Mouse (Mus musculus) CH12.LX (cell line): ENCODE results near the gene Myoc.

Experiments
- CTCF ChIP-seq, 2 experiments: IDR thresholded peaks in 1 of 2; conservative IDR thresholded peaks in 1 of 2; 2 replicates each; pipeline ENCODE4 v1.5.1; 2011 to 2012; ENCODE audit warnings: low read depth in 2 of 2, low read length in 2 of 2, improper control_type of control experiment in 1 of 2, inconsistent platforms in 1 of 2, mild to moderate bottlenecking in 1 of 2, moderate library complexity in 1 of 2
- JUN ChIP-seq: IDR thresholded peaks from 2 replicates; pipeline ENCODE4 v1.6.1; 2011; ENCODE audit warnings: low read depth, mild to moderate bottlenecking, low read length, improper control_type of control experiment, moderate library complexity; ENCODE audit not compliant: insufficient read depth
- KAT2A ChIP-seq: IDR thresholded peaks from 2 replicates; pipeline ENCODE4 v1.6.1; 2012; ENCODE audit warnings: low read length, improper control_type of control experiment, inconsistent platforms; ENCODE audit not compliant: insufficient replicate concordance
- MYC ChIP-seq: IDR thresholded peaks from 2 replicates; pipeline ENCODE4 v1.6.1; 2011; ENCODE audit warnings: low read depth, mild to moderate bottlenecking, improper control_type of control experiment, low read length
- POLR2A ChIP-seq: IDR thresholded peaks from 2 replicates; pipeline ENCODE4 v1.6.1; 2011; ENCODE audit warnings: low read depth, mild to moderate bottlenecking, improper control_type of control experiment, low read length
- SIN3A ChIP-seq: IDR thresholded peaks from 2 replicates; pipeline ENCODE4 v1.6.1; 2012; ENCODE audit warnings: low read length, improper control_type of control experiment, inconsistent platforms
- ZC3H11A ChIP-seq: IDR thresholded peaks from 2 replicates; pipeline ENCODE4 v1.6.1; 2012; ENCODE audit warnings: low read depth, mild to moderate bottlenecking, inconsistent platforms, low read length, improper control_type of control experiment

DNA sequence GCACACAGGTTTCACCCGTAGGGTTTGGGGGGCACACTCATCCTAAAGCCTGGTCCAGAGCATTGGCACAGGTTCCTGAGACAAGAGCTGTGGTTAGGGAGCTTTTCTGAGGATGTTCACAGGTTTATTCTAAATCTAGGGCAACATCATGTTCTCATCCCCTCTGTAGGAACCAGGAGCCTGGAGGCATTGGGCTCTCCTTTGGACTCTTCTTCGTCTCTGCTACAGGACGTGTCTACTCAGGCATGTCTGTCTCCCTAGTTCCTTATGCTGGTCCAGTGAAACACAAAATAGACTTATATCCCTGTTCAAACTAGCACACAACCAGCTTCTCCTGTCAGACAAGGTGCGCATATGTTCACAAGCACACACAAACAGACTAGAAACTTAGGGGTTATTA, 420 bp upstream of the Myoc start:
- TF ChIP-seq CTCF (conservative IDR thresholded peaks at IDR 0.05 in 1 of 2, IDR thresholded peaks at IDR 0.05 in 1 of 2; ENCODE audit: low read depth in 2 of 2, low read length in 2 of 2): no peak
- TF ChIP-seq SIN3A: no peak
- TF ChIP-seq JUN: no peak
- TF ChIP-seq MYC: no peak
- no peak for TF ChIP-seq ZC3H11A
- no peak for TF ChIP-seq KAT2A
- no peak for TF ChIP-seq POLR2A
